25 mouse cellular contexts compared by ENCODE assay signal in genomic region chr2:103341375-103341971, GRCm38 (mm10). TPM values are rescaled to one million over a fixed set of nuclear protein-coding genes. Genes with fewer than 3 reads are reported as not detected.
DNase-seq lines count a peak whose midpoint lies in the region; ATAC-seq and TF ChIP-seq lines count a peak whose summit lies in the region.
"Had no signal": no experiment of that assay in that cellular context is flagged by ENCODE, and none has a peak within 500 bp of the region (broad histone marks: within the 10 kb centered on the region; RNA-seq: fewer than 3 reads in every experiment).

No protein-coding gene starts in this region.

- H3K36me3 ChIP-seq in heart, embryonic 10.5 days, result no peaks in the 10 kb centered on the region
- H3K36me3 ChIP-seq in MEL (ENCODE audit: control insufficient read depth in 1 of 2, insufficient read depth in 2 of 2, low read length in 2 of 2), result peaks cover 0 to 27% of the 10 kb centered on the region in 2 experiments; a peak in 2 of 4 replicates
- H3K36me3 ChIP-seq in lung, postnatal 0 days (ENCODE audit: insufficient read depth, low read length), result no peaks in the 10 kb centered on the region
- H3K36me3 ChIP-seq: embryonic facial prominence, embryonic 10.5 days; embryonic facial prominence, embryonic 12.5 days; forebrain, embryonic 15.5 days; G1E had no signal

- ATAC-seq in granulocyte monocyte progenitor cell, adult 5-6 weeks (replicated peaks; ENCODE audit: poor library complexity, severe bottlenecking), result peak; percentile 27; the same call in 1 of the 2 replicates
- ATAC-seq in lung, postnatal 0 days, result no peak
- ATAC-seq: forebrain, embryonic 13.5 days; forebrain, embryonic 15.5 days; forebrain, postnatal 0 days had no signal

- peak; percentile 6 for DNase-seq in heart, embryonic 10.5 days (ENCODE audit: low spot score)
- DNase-seq in heart, postnatal 14 days, result no peak
- peak; percentile 65 for DNase-seq in A20 (ENCODE audit: low read depth, low spot score)
- DNase-seq in MEL (ENCODE audit: low read depth, low spot score), result peak; percentile 67
- DNase-seq in testis, postnatal 14 days (ENCODE audit: low spot score), result no peak
- no peak for DNase-seq in lung, postnatal 4 days
- no peak for DNase-seq in lung, postnatal 0 days (ENCODE audit: low spot score)
- DNase-seq: adrenal gland, adult 2 months; adrenal gland, postnatal 10 days; adrenal gland, postnatal 25 days; cerebellum, adult 11 months; cerebellum, adult 18-20 months; cerebellum, adult 8-10 months; cerebellum, adult 9-11 months; cerebellum, postnatal 14 days; cerebellum, postnatal 36 days; forebrain, postnatal 0 days had no signal

- H3K27ac ChIP-seq in heart, embryonic 10.5 days, result no peak overlapping the region
- H3K27ac ChIP-seq in MEL (ENCODE audit: control insufficient read depth, low read depth, low read length), result peak overlapping the region; percentile 65
- no peak overlapping the region for H3K27ac ChIP-seq in lung, postnatal 0 days (ENCODE audit: low read length)
- H3K27ac ChIP-seq: embryonic facial prominence, embryonic 10.5 days; embryonic facial prominence, embryonic 12.5 days; forebrain, embryonic 13.5 days; forebrain, embryonic 15.5 days had no signal

- no peak for TF ChIP-seq CTCF in MEL (IDR thresholded peaks at IDR 0.05 in 2 of 3, conservative IDR thresholded peaks at IDR 0.05 in 1 of 3; ENCODE audit: control insufficient read depth in 1 of 3, insufficient read depth in 1 of 3, low read depth in 2 of 3, low read length in 3 of 3, poor library complexity in 1 of 3, severe bottlenecking in 1 of 3)
- TF ChIP-seq CTCF in lung, postnatal 0 days (IDR thresholded peaks at IDR 0.05), result no peak

- no peaks in the 10 kb centered on the region for H3K4me1 ChIP-seq in heart, embryonic 10.5 days
- H3K4me1 ChIP-seq in MEL (ENCODE audit: control insufficient read depth in 1 of 2, insufficient read depth in 2 of 2, low read length in 2 of 2), result peaks cover 7 to 18% of the 10 kb centered on the region in 2 experiments
- no peaks in the 10 kb centered on the region for H3K4me1 ChIP-seq in lung, postnatal 0 days (ENCODE audit: insufficient read depth, low read depth, low read length)
- H3K4me1 ChIP-seq: embryonic facial prominence, embryonic 10.5 days; embryonic facial prominence, embryonic 12.5 days; forebrain, embryonic 13.5 days; forebrain, embryonic 15.5 days had no signal

- no peaks in the 10 kb centered on the region for H3K9me3 ChIP-seq in heart, embryonic 10.5 days
- H3K9me3 ChIP-seq in MEL (replicated peaks; ENCODE audit: insufficient read depth, low read length), result no peaks in the 10 kb centered on the region
- no peaks in the 10 kb centered on the region for H3K9me3 ChIP-seq in lung, postnatal 0 days (ENCODE audit: low read length)
- H3K9me3 ChIP-seq: embryonic facial prominence, embryonic 10.5 days; embryonic facial prominence, embryonic 12.5 days; forebrain, embryonic 13.5 days; forebrain, embryonic 15.5 days; G1E had no signal

- no peaks in the 10 kb centered on the region for H3K27me3 ChIP-seq in heart, embryonic 10.5 days (ENCODE audit: insufficient read depth, poor library complexity, severe bottlenecking)
- H3K27me3 ChIP-seq in MEL (ENCODE audit: control insufficient read depth in 1 of 2, insufficient read depth in 2 of 2, low read length in 2 of 2), result no peaks in the 10 kb centered on the region
- no peaks in the 10 kb centered on the region for H3K27me3 ChIP-seq in lung, postnatal 0 days (replicated peaks; ENCODE audit: insufficient read depth, low read length)
- H3K27me3 ChIP-seq: embryonic facial prominence, embryonic 12.5 days; forebrain, embryonic 13.5 days; forebrain, embryonic 15.5 days had no signal

- intact Hi-C loops in heart, postnatal 14 days (cut with DNase I), result loop anchor here (10.0 kb wide), 1 partner anchor 657 kb away; no protein-coding TSS in a partner anchor

- H3K79me2 ChIP-seq in MEL (ENCODE audit: control insufficient read depth, insufficient read depth, low read length, poor library complexity), result no peaks in the 10 kb centered on the region

- TF ChIP-seq EP300 in MEL (IDR thresholded peaks at IDR 0.05; ENCODE audit: low read depth in 1 of 2, low read length in 2 of 2), result peak; percentile 42 to 57; a peak in 3 of 4 replicates
- TF ChIP-seq EP300 in lung, postnatal 0 days (IDR thresholded peaks at IDR 0.05), result no peak

- no peak for TF ChIP-seq POLR2A in MEL (IDR thresholded peaks at IDR 0.05; ENCODE audit: control insufficient read depth in 1 of 2, insufficient read depth in 1 of 2, low read depth in 1 of 2, low read length in 2 of 2, poor library complexity in 1 of 2)

- WGBS in heart, embryonic 10.5 days, result 84% methylated on average over 1 of the region's 1 CpGs
- 96% methylated on average over 1 of the region's 1 CpGs for WGBS in lung, postnatal 0 days

- no peak overlapping the region for H3K4me2 ChIP-seq in lung, postnatal 0 days (replicated peaks; ENCODE audit: low read depth, low read length)
- H3K4me2 ChIP-seq: embryonic facial prominence, embryonic 12.5 days; forebrain, embryonic 13.5 days; forebrain, embryonic 15.5 days had no signal

- no peak overlapping the region for H3K9ac ChIP-seq in MEL (ENCODE audit: control insufficient read depth, low read depth, low read length, poor library complexity, severe bottlenecking)
- H3K9ac ChIP-seq in lung, postnatal 0 days (replicated peaks; ENCODE audit: low read depth), result no peak overlapping the region
- H3K9ac ChIP-seq: embryonic facial prominence, embryonic 12.5 days; forebrain, embryonic 13.5 days; forebrain, embryonic 15.5 days; forebrain, postnatal 0 days had no signal

- TF ChIP-seq RAD21 in MEL (IDR thresholded peaks at IDR 0.05; ENCODE audit: low read depth, low read length), result no peak

- H3K4me3 ChIP-seq in heart, embryonic 10.5 days, result no peak overlapping the region
- H3K4me3 ChIP-seq in MEL (ENCODE audit: control insufficient read depth in 1 of 2, insufficient read depth in 1 of 2, low read depth in 2 of 2, low read length in 2 of 2), result peak overlapping the region in 1 of 2 experiments; percentile 13; a peak in 1 of 4 replicates
- no peak overlapping the region for H3K4me3 ChIP-seq in lung, postnatal 0 days (ENCODE audit: low read depth, low read length)
- H3K4me3 ChIP-seq: embryonic facial prominence, embryonic 10.5 days; embryonic facial prominence, embryonic 12.5 days; forebrain, embryonic 13.5 days; forebrain, embryonic 15.5 days had no signal

TF ChIP-seq in MEL, 35 proteins besides CTCF, POLR2A, EP300 and RAD21:
- TF ChIP-seq RCOR1 (IDR thresholded peaks at IDR 0.05; ENCODE audit: low read depth, low read length) (peak; percentile 26; the same call in 1 of the 2 replicates), ETS1 (IDR thresholded peaks at IDR 0.05; ENCODE audit: low read depth, low read length) (peak; percentile 31; the same call in 1 of the 2 replicates), BHLHE40 (IDR thresholded peaks at IDR 0.05; ENCODE audit: borderline replicate concordance, low read depth, low read length) (peak; percentile 23; the same call in 1 of the 2 replicates), SIN3A (IDR thresholded peaks at IDR 0.05; ENCODE audit: low read length) (peak; percentile 16; the same call in 1 of the 2 replicates), GATA1 (IDR thresholded peaks at IDR 0.05; ENCODE audit: low read depth, low read length) (peak; percentile 28; the same call in 1 of the 2 replicates), MXI1 (IDR thresholded peaks at IDR 0.05; ENCODE audit: low read depth, low read length) (no peak), GABPA (IDR thresholded peaks at IDR 0.05; ENCODE audit: low read depth, low read length) (no peak), CHD1 (IDR thresholded peaks at IDR 0.05; ENCODE audit: low read depth, low read length) (0 out of 2 replicates have a peak, but pooled peaks have one; percentile 61), USF1 (IDR thresholded peaks at IDR 0.05; ENCODE audit: low read depth, low read length) (no peak)

RNA-seq across cellular contexts. Expression of gene Ehf, which starts 38.4 kb away (rescaled TPM):
- polyA plus RNA-seq in heart, embryonic 10.5 days (2016; fragmentation: Nextera tagmentation; extraction: Ambion mirVana), result not detected in 2 replicates
- total RNA-seq in heart, postnatal 14 days (2021), result under 1 TPM; 0.20 to 0.41 TPM
- total RNA-seq in MEL (2012; rRNA removed), result not detected in 2 replicates
- polyA plus RNA-seq in MEL (2012; ENCODE audit: insufficient read depth in 1 of 2, insufficient read length in 2 of 2, low read depth in 1 of 2, low replicate concordance in 2 of 2, missing spikeins in 1 of 2), result not detected
- not detected in 2 replicates for total RNA-seq in granulocyte monocyte progenitor cell, adult 5-6 weeks (2014; fragmentation: Nextera tagmentation)
- total RNA-seq in granulocyte monocyte progenitor cell, adult 5-6 weeks (2017), result not detected in 2 replicates
- polyA plus RNA-seq in lung, postnatal 0 days (2015; fragmentation: Nextera tagmentation; extraction: Ambion mirVana), result 4.9 and 5.9 TPM in 2 replicates
- polyA plus RNA-seq: C2C12; embryonic facial prominence, embryonic 10.5 days; forebrain, embryonic 11.5 days had no signal

Comparison
In these comparisons a context has a peak if more than half of its experiments do, and no peak if none do; other contexts are left out.
1. DNase-seq: peak in heart, embryonic 10.5 days (single experiment), A20 (single experiment) and MEL (single experiment); none in heart, postnatal 14 days (0 of 2), testis, postnatal 14 days (single experiment), lung, postnatal 4 days (0 of 2) and lung, postnatal 0 days (single experiment).